Mouse (Mus musculus) hindbrain, embryonic 14.5 days (tissue): Measurements from ENCODE around the gene Rab23. TPM values are rescaled to one million over a fixed set of nuclear protein-coding genes. Genes with fewer than 3 reads are reported as not detected.

Experiments used
- ATAC-seq: fragments of 200-750 bp; cut with Nextera tagmentation; 2 replicates; pipeline ENCODE4 v1.8.0; 2017; ENCODE audit warnings: moderate number of reproducible peaks, mild to moderate bottlenecking, moderate TSS enrichment, moderate library complexity; ENCODE audit not compliant: low FRiP score
- DNase-seq: peaks from one replicate; pipeline ENCODE4 v3.0.0-alpha.2; 2015; ENCODE audit warnings: low spot score
- H3K27ac ChIP-seq: fragments of 300-500 bp; sonication (generic); 2 replicates; pipeline ENCODE4 v1.5.1; 2014; ENCODE audit warnings: mild to moderate bottlenecking, moderate library complexity
- H3K27me3 ChIP-seq: fragments of 300-500 bp; sonication (generic); 2 replicates; pipeline ENCODE4 v1.6.1; 2014; ENCODE audit warnings: mild to moderate bottlenecking, low read length, mixed read lengths; ENCODE audit not compliant: control insufficient read depth, insufficient read depth
- H3K36me3 ChIP-seq: fragments of 300-500 bp; sonication (generic); replicated peaks from 2 replicates; pipeline ENCODE4 v1.6.1; 2014; ENCODE audit not compliant: control insufficient read depth, insufficient read depth
- H3K4me1 ChIP-seq: fragments of 300-500 bp; sonication (generic); replicated peaks from 2 replicates; pipeline ENCODE4 v1.6.1; 2014; ENCODE audit warnings: antibody characterized with exemption, low read length, mixed read lengths; ENCODE audit not compliant: control insufficient read depth, insufficient read depth
- H3K4me2 ChIP-seq: fragments of 300-500 bp; sonication (generic); replicated peaks from 2 replicates; pipeline ENCODE4 v1.6.1; 2014; ENCODE audit warnings: mild to moderate bottlenecking, moderate library complexity
- H3K4me3 ChIP-seq: fragments of 300-500 bp; sonication (generic); replicated peaks from 2 replicates; pipeline ENCODE4 v1.5.1; 2014; ENCODE audit warnings: mild to moderate bottlenecking, low read length
- H3K9ac ChIP-seq: fragments of 300-500 bp; sonication (generic); 2 replicates; pipeline ENCODE4 v1.6.1; 2014
- H3K9me3 ChIP-seq: fragments of 300-500 bp; sonication (generic); 2 replicates; pipeline ENCODE4 v1.6.1; 2016; ENCODE audit warnings: low read length; ENCODE audit not compliant: control insufficient read depth
- WGBS: fragments of 180-500 bp; shearing (Covaris S2); extraction: QIAGEN DNeasy Blood & Tissue Kit; methylation state at CpG from one replicate; pipeline ENCODE4 v1.1.7; 2014; 5-methylcytosine and 5-hydroxymethylcytosine counted together
- polyA plus RNA-seq: library from polyadenylated mRNA; unstranded; fragments of >200 nt; fragmentation: Nextera tagmentation; extraction: Ambion mirVana; gene quantifications from 2 replicates; pipeline ENCODE4 v1.2.1, GENCODE M21; 2014

Rab23 gene
- polyA plus RNA-seq, 1 experiment from 2014 or later = 27.9 TPM

DNA sequence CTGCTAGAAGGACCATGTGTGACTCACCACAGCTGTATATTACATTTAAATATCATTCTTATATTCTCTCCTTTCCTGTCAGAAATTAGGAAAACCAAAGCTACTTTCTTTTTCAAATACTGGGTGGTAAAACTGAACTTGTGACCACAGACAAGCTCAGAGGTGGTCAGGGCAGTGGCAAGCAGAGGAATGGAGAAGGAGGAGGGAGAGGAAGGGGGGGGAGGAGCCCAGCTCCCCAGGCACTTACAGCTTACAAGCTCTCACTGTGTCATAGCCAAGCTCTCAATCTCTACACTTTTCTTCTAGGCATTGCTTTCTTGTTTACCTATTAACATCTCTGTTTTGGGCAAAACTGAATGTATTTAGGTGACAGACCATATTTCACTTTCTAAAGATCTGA lies 49.1 kb downstream of the Rab23 start:
- Histone ChIP-seq H3K4me2 (no peak overlapping the region), H3K4me3 (no peak overlapping the region), H3K27me3 (no peaks in the 10 kb centered on the region), H3K36me3 (peaks cover 77% of the 10 kb centered on the region), H3K4me1 (no peaks in the 10 kb centered on the region), H3K27ac (no peak overlapping the region), H3K9me3 (no peaks in the 10 kb centered on the region), H3K9ac (no peak overlapping the region)
- no peak for DNase-seq
- ATAC-seq = no peak

DNA sequence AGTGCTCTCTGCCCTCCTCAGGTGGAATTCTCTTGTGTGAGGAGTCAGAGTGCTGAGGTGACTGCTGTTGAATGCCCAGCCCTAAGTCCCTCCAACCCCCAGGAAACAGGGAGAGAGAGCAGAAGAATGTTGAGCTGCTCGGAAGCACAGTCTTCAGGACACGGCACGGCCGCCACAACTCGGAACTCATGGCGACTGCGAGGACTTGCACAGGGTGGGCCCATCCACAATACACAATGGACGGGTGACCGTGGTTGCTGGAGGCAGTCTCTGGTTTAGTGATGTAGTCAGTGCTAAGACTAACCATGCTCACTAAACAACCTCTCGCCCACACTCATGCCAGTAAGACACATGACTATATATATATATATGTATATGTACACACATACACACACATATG lies 51.9 kb downstream of the Rab23 start:
- DNase-seq (no peak), ATAC-seq (no peak)
- H3K4me1 ChIP-seq = no peaks in the 10 kb centered on the region
- H3K27me3 ChIP-seq = no peaks in the 10 kb centered on the region
- peaks cover 70% of the 10 kb centered on the region for H3K36me3 ChIP-seq
- H3K4me3 ChIP-seq = no peak overlapping the region
- no peak overlapping the region for H3K4me2 ChIP-seq
- no peaks in the 10 kb centered on the region for H3K9me3 ChIP-seq
- H3K9ac ChIP-seq = no peak overlapping the region
- WGBS = 90% methylated on average over 10 of the region's 10 CpGs
- H3K27ac ChIP-seq = no peak overlapping the region

DNA sequence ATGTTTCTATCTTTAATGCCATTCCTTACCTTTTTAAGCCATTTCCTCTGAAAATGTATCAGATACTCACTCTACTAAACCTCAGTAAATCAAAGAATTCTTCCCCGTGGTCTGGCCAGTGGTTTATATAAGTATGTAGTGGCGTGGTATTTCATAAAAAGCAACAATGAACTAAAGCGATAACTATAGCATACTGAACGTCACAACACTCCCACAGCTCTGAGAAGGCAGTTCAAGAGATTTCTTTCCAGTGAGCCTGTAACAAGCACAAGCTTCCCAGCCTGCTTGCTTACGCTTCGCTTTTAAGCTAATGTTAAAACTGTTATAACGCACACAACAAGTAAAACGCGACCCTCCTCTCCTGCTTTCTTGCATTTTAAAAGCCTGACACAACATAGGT lies 52.4 kb downstream of the Rab23 start:
- Histone ChIP-seq H3K4me2 (no peak overlapping the region), H3K4me1 (no peaks in the 10 kb centered on the region), H3K36me3 (peaks cover 70% of the 10 kb centered on the region), H3K27me3 (no peaks in the 10 kb centered on the region), H3K9me3 (no peaks in the 10 kb centered on the region), H3K4me3 (no peak overlapping the region), H3K9ac (no peak overlapping the region), H3K27ac (no peak overlapping the region)
- 96% methylated on average over 9 of the region's 9 CpGs for WGBS
- DNase-seq (no peak), ATAC-seq (no peak)

DNA sequence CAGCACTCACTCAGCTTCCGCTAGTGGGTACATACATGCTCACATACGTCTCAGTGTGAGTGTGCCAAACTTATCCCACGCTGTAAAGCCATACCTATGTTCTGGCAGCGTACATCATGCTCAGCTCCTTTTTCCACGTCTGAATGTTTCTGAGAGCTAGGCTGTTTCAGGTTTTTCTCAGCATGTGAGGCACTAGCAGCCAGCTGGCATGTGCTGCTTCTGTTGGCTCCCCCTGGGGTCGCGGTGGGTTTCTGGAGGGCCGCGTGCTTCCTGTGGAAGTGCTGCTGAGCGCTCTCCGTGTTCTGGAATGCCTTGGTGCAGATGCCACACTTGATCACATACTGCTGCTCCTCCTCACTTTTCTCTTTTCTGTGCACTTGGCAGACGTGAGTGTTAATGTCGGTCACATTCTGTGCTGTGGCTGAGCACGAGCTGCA lies 56.5 kb downstream of the Rab23 start:
- Histone ChIP-seq H3K9ac (no peak overlapping the region), H3K4me3 (no peak overlapping the region), H3K36me3 (peaks cover 58% of the 10 kb centered on the region), H3K27me3 (no peaks in the 10 kb centered on the region), H3K4me2 (no peak overlapping the region), H3K9me3 (no peaks in the 10 kb centered on the region), H3K4me1 (no peaks in the 10 kb centered on the region), H3K27ac (no peak overlapping the region)
- DNase-seq (no peak), ATAC-seq (no peak)
- 85% methylated on average over 14 of the region's 14 CpGs for WGBS

DNA sequence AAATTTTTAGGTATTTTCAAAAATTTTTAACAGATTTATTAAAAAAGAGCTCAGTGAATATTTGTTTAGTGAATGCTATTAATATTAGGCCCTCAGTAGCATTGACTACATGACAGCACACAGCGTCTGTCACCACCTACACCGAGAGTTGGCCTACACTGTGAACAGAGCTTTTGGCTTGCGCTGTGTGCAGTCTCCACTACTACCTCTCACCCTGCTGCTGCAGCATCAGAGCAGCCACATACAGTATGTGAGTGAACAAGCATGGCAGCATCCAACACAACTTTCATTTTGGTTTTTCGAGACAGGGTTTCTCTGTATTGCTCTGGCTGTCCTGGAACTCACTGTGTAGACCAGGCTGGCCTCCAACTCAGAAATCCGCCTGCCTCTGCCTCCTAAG lies 64.9 kb downstream of the Rab23 start:
- Histone ChIP-seq H3K27me3 (no peaks in the 10 kb centered on the region), H3K4me3 (no peak overlapping the region), H3K4me1 (no peaks in the 10 kb centered on the region), H3K9ac (no peak overlapping the region), H3K27ac (no peak overlapping the region), H3K9me3 (no peaks in the 10 kb centered on the region), H3K36me3 (peaks cover 24% of the 10 kb centered on the region), H3K4me2 (no peak overlapping the region)
- DNase-seq = no peak
- ATAC-seq = no peak
- WGBS = 98% methylated on average over 5 of the region's 5 CpGs

DNA sequence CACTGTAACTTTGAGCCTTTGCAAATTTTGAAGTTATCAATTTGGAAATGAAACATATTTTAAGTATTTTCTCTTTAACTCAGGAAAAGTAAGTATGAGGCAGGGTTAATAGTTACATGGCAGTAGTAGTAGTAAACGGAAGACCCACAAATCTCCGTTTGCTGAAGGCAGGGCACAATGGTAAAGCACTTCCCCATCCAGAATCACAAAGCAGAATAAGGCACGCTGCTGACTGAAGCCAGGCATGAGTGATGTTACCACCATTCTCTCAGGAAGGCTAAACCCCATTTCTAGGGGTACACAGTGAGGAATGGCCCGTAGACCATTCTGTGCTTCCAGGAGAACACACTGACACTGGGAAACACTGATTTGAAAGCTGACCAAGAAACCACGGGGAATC lies 68.4 kb downstream of the Rab23 start:
- Histone ChIP-seq H3K9ac (no peak overlapping the region), H3K4me1 (no peaks in the 10 kb centered on the region), H3K4me3 (no peak overlapping the region), H3K27ac (no peak overlapping the region), H3K36me3 (peaks cover 12% of the 10 kb centered on the region), H3K4me2 (no peak overlapping the region), H3K27me3 (no peaks in the 10 kb centered on the region), H3K9me3 (no peaks in the 10 kb centered on the region)
- ATAC-seq (no peak), DNase-seq (no peak)
- 86% methylated on average over 5 of the region's 5 CpGs for WGBS

DNA sequence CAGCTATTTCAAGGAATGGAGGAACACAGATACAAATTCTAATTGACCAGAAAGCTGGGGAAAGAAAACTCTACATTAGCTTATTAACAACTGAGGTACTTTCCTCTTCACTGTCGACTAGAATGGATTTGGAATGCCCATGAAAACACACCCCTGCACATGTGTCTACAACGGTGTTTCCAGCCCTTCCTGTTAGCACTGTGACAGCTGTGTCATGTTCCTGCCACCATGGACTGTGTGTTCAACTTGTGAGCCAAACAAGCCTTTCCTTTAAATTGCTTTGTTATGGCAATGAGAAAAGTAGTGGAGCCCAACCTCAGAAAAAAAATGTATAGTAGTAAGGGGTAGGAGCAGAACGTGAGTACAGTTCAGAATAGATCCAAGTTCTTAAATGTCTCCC lies 68.8 kb downstream of the Rab23 start:
- H3K27ac ChIP-seq = no peak overlapping the region
- no peak overlapping the region for H3K4me2 ChIP-seq
- H3K27me3 ChIP-seq = no peaks in the 10 kb centered on the region
- 65% methylated on average over 3 of the region's 3 CpGs for WGBS
- H3K36me3 ChIP-seq = peaks cover 7% of the 10 kb centered on the region
- no peak overlapping the region for H3K9ac ChIP-seq
- H3K4me1 ChIP-seq = no peaks in the 10 kb centered on the region
- no peaks in the 10 kb centered on the region for H3K9me3 ChIP-seq
- ATAC-seq = no peak
- DNase-seq = no peak
- no peak overlapping the region for H3K4me3 ChIP-seq

Other genes with a start within 250 kb of the Rab23 start
- 20.6 and 23.4 TPM in 2 replicates for gene Prim2, start 50.1 kb upstream of the Rab23 start, polyA plus RNA-seq
- 22.6 and 25.5 TPM in 2 replicates for gene Bag2, start 37.9 kb downstream of the Rab23 start, polyA plus RNA-seq
- gene Zfp451, start 94.7 kb downstream of the Rab23 start, polyA plus RNA-seq = 58.5 and 64.9 TPM in 2 replicates
- gene Bend6, start 187.9 kb downstream of the Rab23 start, polyA plus RNA-seq = 55.9 and 75.5 TPM in 2 replicates
- 58.1 and 63.1 TPM in 2 replicates for gene Dst, start 188.3 kb downstream of the Rab23 start, polyA plus RNA-seq